Mouse (Mus musculus): ENCODE measurements around the gene Atp23. TPM values are rescaled to one million over a fixed set of nuclear protein-coding genes. Genes with fewer than 3 reads are reported as not detected.
A peak's percentile ranks its signal among the peaks of the same experiment; 100 is the strongest.

The Atp23 gene
- polyA plus RNA-seq, 1 experiment, result 5.0 TPM

GRCm38 (mm10) chr10:126920220-126920619 lies 19.1 kb upstream of the Atp23 start:
- Histone ChIP-seq H3K27ac (ENCODE audit: insufficient read depth, low read depth, low read length) (no peak overlapping the region), H3K4me1 (ENCODE audit: control insufficient read depth, insufficient read depth, low read length) (no peaks in the 10 kb centered on the region), H3K4me3 (ENCODE audit: insufficient read depth, low read length) (no peak overlapping the region)
- 0 out of 2 replicates have a peak, but pooled peaks have one; percentile 26 for TF ChIP-seq CTCF (IDR thresholded peaks at IDR 0.05; ENCODE audit: low read depth, low read length)
- TF ChIP-seq POLR2A (IDR thresholded peaks at IDR 0.05; ENCODE audit: borderline replicate concordance, low read depth, low read length), result no peak

GRCm38 (mm10) chr10:126919067-126919466 lies 17.9 kb upstream of the Atp23 start:
- TF ChIP-seq CTCF (IDR thresholded peaks at IDR 0.05; ENCODE audit: low read depth, low read length) (peak; percentile 99), POLR2A (IDR thresholded peaks at IDR 0.05; ENCODE audit: borderline replicate concordance, low read depth, low read length) (no peak)
- Histone ChIP-seq H3K27ac (ENCODE audit: insufficient read depth, low read depth, low read length) (no peak overlapping the region), H3K4me3 (ENCODE audit: insufficient read depth, low read length) (no peak overlapping the region), H3K4me1 (ENCODE audit: control insufficient read depth, insufficient read depth, low read length) (no peaks in the 10 kb centered on the region)

- H3K4me1 ChIP-seq (ENCODE audit: control insufficient read depth, insufficient read depth, low read length), result no peaks in the 10 kb centered on the region
- no peak overlapping the region for H3K27ac ChIP-seq (ENCODE audit: insufficient read depth, low read depth, low read length)
- H3K4me3 ChIP-seq (ENCODE audit: insufficient read depth, low read length), result no peak overlapping the region
- TF ChIP-seq POLR2A (IDR thresholded peaks at IDR 0.05; ENCODE audit: borderline replicate concordance, low read depth, low read length) (no peak), CTCF (IDR thresholded peaks at IDR 0.05; ENCODE audit: low read depth, low read length) (no peak)
Observed at GRCm38 (mm10) chr10:126914288-126914687, 13.1 kb upstream of the Atp23 start.

- peaks cover 4% of the 10 kb centered on the region; the same call in 1 of the 2 replicates for H3K4me1 ChIP-seq (ENCODE audit: control insufficient read depth, insufficient read depth, low read length)
- TF ChIP-seq CTCF (IDR thresholded peaks at IDR 0.05; ENCODE audit: low read depth, low read length), result no peak
- no peak for TF ChIP-seq POLR2A (IDR thresholded peaks at IDR 0.05; ENCODE audit: borderline replicate concordance, low read depth, low read length)
Observed at GRCm38 (mm10) chr10:126911479-126911878, 10.3 kb upstream of the Atp23 start.

DNA sequence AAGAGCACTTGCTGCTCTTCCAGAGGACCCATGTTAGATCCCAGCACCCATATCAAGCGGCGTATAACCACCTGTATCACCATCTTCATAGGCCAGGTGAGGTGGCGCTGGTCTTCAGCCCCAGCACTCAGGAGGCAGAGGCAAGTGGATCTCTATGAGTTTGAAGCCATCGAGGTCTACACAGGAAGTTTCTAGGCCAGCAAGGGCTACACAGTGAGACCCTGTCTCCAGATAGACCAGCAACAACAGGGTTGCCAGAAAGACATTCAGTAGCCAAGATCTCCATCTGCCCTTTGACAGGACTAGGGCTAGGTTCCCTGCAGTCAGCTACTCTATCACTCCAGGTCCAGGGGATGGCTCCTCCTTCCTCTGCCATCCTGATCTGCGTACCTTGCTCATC lies 5.7 kb upstream of the Atp23 start:
- H3K4me1 ChIP-seq (ENCODE audit: control insufficient read depth, insufficient read depth, low read length), result peaks cover 7% of the 10 kb centered on the region; the same call in 1 of the 2 replicates
- no peak overlapping the region for H3K4me3 ChIP-seq (ENCODE audit: insufficient read depth, low read length)
- no peak overlapping the region for H3K27ac ChIP-seq (ENCODE audit: insufficient read depth, low read depth, low read length)
- no peak for TF ChIP-seq POLR2A (IDR thresholded peaks at IDR 0.05; ENCODE audit: borderline replicate concordance, low read depth, low read length)
- TF ChIP-seq CTCF (IDR thresholded peaks at IDR 0.05; ENCODE audit: low read depth, low read length), result no peak

More at GRCm38 (mm10) chr10:126911479-126911878, 10.3 kb upstream of the Atp23 start:
- no peak overlapping the region for H3K27ac ChIP-seq (ENCODE audit: insufficient read depth, low read depth, low read length)
- H3K4me3 ChIP-seq (ENCODE audit: insufficient read depth, low read length), result no peak overlapping the region

- H3K4me3 ChIP-seq (ENCODE audit: insufficient read depth, low read length), result peak overlapping the region; percentile 65
- TF ChIP-seq POLR2A (IDR thresholded peaks at IDR 0.05; ENCODE audit: borderline replicate concordance, low read depth, low read length) (peak; percentile 60; the same call in 1 of the 2 replicates), CTCF (IDR thresholded peaks at IDR 0.05; ENCODE audit: low read depth, low read length) (no peak)
- H3K27ac ChIP-seq (ENCODE audit: insufficient read depth, low read depth, low read length), result peak overlapping the region; percentile 100
- peaks cover 7% of the 10 kb centered on the region; the same call in 1 of the 2 replicates for H3K4me1 ChIP-seq (ENCODE audit: control insufficient read depth, insufficient read depth, low read length)
Observed at GRCm38 (mm10) chr10:126905650-126906075, 4.5 kb upstream of the Atp23 start.

DNA sequence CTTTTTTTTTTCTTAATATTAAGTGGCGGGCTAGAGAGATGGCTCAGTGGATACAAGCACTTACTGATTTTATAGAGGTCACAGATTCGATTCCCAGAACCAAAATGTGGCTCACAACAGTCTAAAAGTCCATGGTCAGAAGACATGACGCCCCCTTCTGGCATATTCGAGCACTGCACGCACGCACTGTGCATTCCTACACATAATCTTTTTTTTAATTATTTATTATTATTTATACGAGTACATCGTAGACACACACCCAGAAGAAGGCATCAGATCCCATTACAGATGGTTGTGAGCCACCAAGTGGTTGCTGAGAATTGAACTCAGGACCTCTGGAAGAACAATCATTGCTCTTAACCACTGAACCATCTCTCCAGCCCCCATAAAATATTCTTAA lies 3.9 kb upstream of the Atp23 start:
- no peak for TF ChIP-seq POLR2A (IDR thresholded peaks at IDR 0.05; ENCODE audit: borderline replicate concordance, low read depth, low read length)
- TF ChIP-seq CTCF (IDR thresholded peaks at IDR 0.05; ENCODE audit: low read depth, low read length), result 0 out of 2 replicates have a peak, but pooled peaks have one; percentile 17
- peaks cover 8% of the 10 kb centered on the region for H3K4me1 ChIP-seq (ENCODE audit: control insufficient read depth, insufficient read depth, low read length)
- peak overlapping the region; percentile 65 for H3K4me3 ChIP-seq (ENCODE audit: insufficient read depth, low read length)
- H3K27ac ChIP-seq (ENCODE audit: insufficient read depth, low read depth, low read length), result peak overlapping the region; percentile 100

- Histone ChIP-seq H3K27ac (ENCODE audit: insufficient read depth, low read depth, low read length) (no peak overlapping the region), H3K4me3 (ENCODE audit: insufficient read depth, low read length) (no peak overlapping the region), H3K4me1 (ENCODE audit: control insufficient read depth, insufficient read depth, low read length) (peaks cover 12% of the 10 kb centered on the region)
- TF ChIP-seq CTCF (IDR thresholded peaks at IDR 0.05; ENCODE audit: low read depth, low read length) (no peak), POLR2A (IDR thresholded peaks at IDR 0.05; ENCODE audit: borderline replicate concordance, low read depth, low read length) (no peak)
Observed at GRCm38 (mm10) chr10:126904221-126904620, 3.1 kb upstream of the Atp23 start.

DNA sequence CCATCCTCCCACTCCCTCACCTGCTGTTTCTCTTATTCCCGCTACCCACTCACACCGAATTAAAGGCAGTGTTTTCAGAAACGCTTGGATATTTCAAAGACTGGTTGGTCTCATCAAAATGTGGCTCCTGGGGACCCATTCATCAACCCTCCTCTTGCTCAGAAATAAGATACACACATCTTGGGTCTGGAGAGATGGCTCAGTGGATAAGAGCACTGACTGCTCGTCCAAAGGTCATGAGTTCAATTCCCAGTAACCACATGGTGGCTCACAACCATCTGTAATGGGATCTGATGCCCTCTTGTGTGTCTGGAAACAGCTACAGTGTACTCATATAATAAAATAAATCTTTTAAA lies 311 bp upstream of the Atp23 start:
- H3K4me3 ChIP-seq (ENCODE audit: insufficient read depth, low read length), result peak overlapping the region; percentile 89
- TF ChIP-seq POLR2A (IDR thresholded peaks at IDR 0.05; ENCODE audit: borderline replicate concordance, low read depth, low read length) (no peak), CTCF (IDR thresholded peaks at IDR 0.05; ENCODE audit: low read depth, low read length) (no peak)
- no peak overlapping the region for H3K27ac ChIP-seq (ENCODE audit: insufficient read depth, low read depth, low read length)
- peaks cover 9% of the 10 kb centered on the region for H3K4me1 ChIP-seq (ENCODE audit: control insufficient read depth, insufficient read depth, low read length)

- H3K27ac ChIP-seq (ENCODE audit: insufficient read depth, low read depth, low read length), result no peak overlapping the region
- TF ChIP-seq POLR2A (IDR thresholded peaks at IDR 0.05; ENCODE audit: borderline replicate concordance, low read depth, low read length), result no peak
- TF ChIP-seq CTCF (IDR thresholded peaks at IDR 0.05; ENCODE audit: low read depth, low read length), result no peak
- peaks cover 5% of the 10 kb centered on the region for H3K4me1 ChIP-seq (ENCODE audit: control insufficient read depth, insufficient read depth, low read length)
- no peak overlapping the region for H3K4me3 ChIP-seq (ENCODE audit: insufficient read depth, low read length)
Observed at GRCm38 (mm10) chr10:126895891-126896290, 5.3 kb downstream of the Atp23 start.
